Comparison of ENCODE assay signal across 9 mouse cellular contexts in genomic region chr7:100494415-100494831, GRCm38 (mm10). TPM values are rescaled to one million over a fixed set of nuclear protein-coding genes. Genes with fewer than 3 reads are reported as not detected.
DNase-seq lines count a peak whose midpoint lies in the region; ATAC-seq lines count a peak whose summit lies in the region.
"Had no signal": no experiment of that assay in that cellular context is flagged by ENCODE, and none has a peak within 500 bp of the region (broad histone marks: within the 10 kb centered on the region; RNA-seq: fewer than 3 reads in every experiment).

No protein-coding gene starts in this region.

- H3K4me2 ChIP-seq in hindbrain, embryonic 14.5 days (replicated peaks) = peak overlapping the region; percentile 64
- peak overlapping the region; percentile 66; the same call in 1 of the 2 replicates for H3K4me2 ChIP-seq in midbrain, embryonic 15.5 days

- intact Hi-C loops in heart, postnatal 25 days (cut with DNase I) = no loop called here

- no peak overlapping the region for H3K27ac ChIP-seq in hindbrain, embryonic 14.5 days
- H3K27ac ChIP-seq in midbrain, embryonic 15.5 days = peak overlapping the region; percentile 82; the same call in 1 of the 2 replicates

- H3K9me3 ChIP-seq in hindbrain, embryonic 14.5 days (ENCODE audit: control insufficient read depth, low read length) = no peaks in the 10 kb centered on the region
- H3K9me3 ChIP-seq in midbrain, embryonic 15.5 days = no peaks in the 10 kb centered on the region

- DNase-seq in heart, adult 11 months = peak; percentile 93
- DNase-seq in heart, postnatal 25 days (ENCODE audit: low spot score) = no peak
- peak; percentile 50 for DNase-seq in MN1 (ENCODE audit: low spot score)
- DNase-seq in hindbrain, embryonic 14.5 days (ENCODE audit: low spot score) = no peak
- DNase-seq in c-Kit-positive CD71-positive TER-119-positive erythroid progenitor cells, embryonic 14.5 days (ENCODE audit: low spot score) = no peak
- no peak for DNase-seq in ovary, postnatal 10 days (ENCODE audit: low spot score)
- no peak for DNase-seq in ovary, adult 18-20 months (ENCODE audit: low spot score)

- H3K4me1 ChIP-seq in hindbrain, embryonic 14.5 days (replicated peaks; ENCODE audit: control insufficient read depth, insufficient read depth, low read length) = peaks cover 32% of the 10 kb centered on the region; the same call in 1 of the 2 replicates
- peaks cover 37% of the 10 kb centered on the region for H3K4me1 ChIP-seq in midbrain, embryonic 15.5 days

- 93% methylated on average over 7 of the region's 7 CpGs for WGBS in hindbrain, embryonic 14.5 days
- WGBS in midbrain, embryonic 15.5 days = 94% methylated on average over 7 of the region's 7 CpGs

- no peaks in the 10 kb centered on the region for H3K36me3 ChIP-seq in hindbrain, embryonic 14.5 days (replicated peaks; ENCODE audit: control insufficient read depth, insufficient read depth)
- no peaks in the 10 kb centered on the region for H3K36me3 ChIP-seq in midbrain, embryonic 15.5 days (replicated peaks)

- no peak for ATAC-seq in hindbrain, embryonic 14.5 days (ENCODE audit: low FRiP score)
- no peak for ATAC-seq in midbrain, embryonic 15.5 days (replicated peaks)

- H3K27me3 ChIP-seq in hindbrain, embryonic 14.5 days (ENCODE audit: control insufficient read depth, insufficient read depth, low read length) = no peaks in the 10 kb centered on the region
- H3K27me3 ChIP-seq in midbrain, embryonic 15.5 days (replicated peaks) = no peaks in the 10 kb centered on the region

- no peak overlapping the region for H3K9ac ChIP-seq in hindbrain, embryonic 14.5 days
- H3K9ac ChIP-seq in midbrain, embryonic 15.5 days = no peak overlapping the region

- peak overlapping the region; percentile 28 for H3K4me3 ChIP-seq in hindbrain, embryonic 14.5 days (replicated peaks; ENCODE audit: low read length)
- no peak overlapping the region for H3K4me3 ChIP-seq in midbrain, embryonic 15.5 days

RNA-seq across cellular contexts. Expression of gene Ucp2, which starts 1.3 kb away (rescaled TPM):
- total RNA-seq in heart, postnatal 25 days (2021) = 100 to 1,000 TPM; 426 to 460 TPM
- 73.5 and 77.2 TPM in 2 replicates for polyA plus RNA-seq in hindbrain, embryonic 14.5 days (2014; fragmentation: Nextera tagmentation; extraction: Ambion mirVana)
- polyA plus RNA-seq in midbrain, embryonic 15.5 days (2015; fragmentation: Nextera tagmentation; extraction: Ambion mirVana) = 57.2 and 61.6 TPM in 2 replicates

RNA-seq across cellular contexts. Expression of gene Dnajb13, which starts 20.3 kb away (rescaled TPM):
- total RNA-seq in heart, postnatal 25 days (2021) = not detected
- 6.6 and 10.8 TPM in 2 replicates for polyA plus RNA-seq in hindbrain, embryonic 14.5 days (2014; fragmentation: Nextera tagmentation; extraction: Ambion mirVana)
- polyA plus RNA-seq in midbrain, embryonic 15.5 days (2015; fragmentation: Nextera tagmentation; extraction: Ambion mirVana) = 3.7 and 4.9 TPM in 2 replicates

RNA-seq across cellular contexts. Expression of gene Ucp3, which starts 21.6 kb away (rescaled TPM):
- 10 to 100 TPM; 40.6 to 49.9 TPM for total RNA-seq in heart, postnatal 25 days (2021)
- polyA plus RNA-seq in hindbrain, embryonic 14.5 days (2014; fragmentation: Nextera tagmentation; extraction: Ambion mirVana) = not detected in 2 replicates
- not detected in 2 replicates for polyA plus RNA-seq in midbrain, embryonic 15.5 days (2015; fragmentation: Nextera tagmentation; extraction: Ambion mirVana)
- total RNA-seq: hematopoietic stem cell, adult 5-6 weeks had no signal

RNA-seq across cellular contexts. Expression of gene Coa4, which starts 42.4 kb away (rescaled TPM):
- total RNA-seq in heart, postnatal 25 days (2021) = 10 to 100 TPM; 14.1 to 16.3 TPM
- 14.8 and 16.9 TPM in 2 replicates for polyA plus RNA-seq in hindbrain, embryonic 14.5 days (2014; fragmentation: Nextera tagmentation; extraction: Ambion mirVana)
- polyA plus RNA-seq in midbrain, embryonic 15.5 days (2015; fragmentation: Nextera tagmentation; extraction: Ambion mirVana) = 15.5 and 17.7 TPM in 2 replicates

Comparison
In these comparisons a context has a peak if more than half of its experiments do, and no peak if none do; other contexts are left out.
1. DNase-seq: peak in heart, adult 11 months (single experiment) and MN1 (single experiment); none in heart, postnatal 25 days (single experiment), hindbrain, embryonic 14.5 days (single experiment), c-Kit-positive CD71-positive TER-119-positive erythroid progenitor cells, embryonic 14.5 days (single experiment), ovary, postnatal 10 days (single experiment) and ovary, adult 18-20 months (single experiment).